Mouse (Mus musculus) heart, postnatal 0 days (tissue): ENCODE results near the gene Pax8.

Experiments
- CTCF ChIP-seq: IDR thresholded peaks from 2 replicates; pipeline ENCODE4 v1.5.1; 2016; ENCODE audit warnings: antibody characterized with exemption, control low read depth, low read depth
- EP300 ChIP-seq: IDR thresholded peaks from 2 replicates; pipeline ENCODE4 v1.6.1; 2016; ENCODE audit warnings: antibody characterized with exemption, low read depth

DNA sequence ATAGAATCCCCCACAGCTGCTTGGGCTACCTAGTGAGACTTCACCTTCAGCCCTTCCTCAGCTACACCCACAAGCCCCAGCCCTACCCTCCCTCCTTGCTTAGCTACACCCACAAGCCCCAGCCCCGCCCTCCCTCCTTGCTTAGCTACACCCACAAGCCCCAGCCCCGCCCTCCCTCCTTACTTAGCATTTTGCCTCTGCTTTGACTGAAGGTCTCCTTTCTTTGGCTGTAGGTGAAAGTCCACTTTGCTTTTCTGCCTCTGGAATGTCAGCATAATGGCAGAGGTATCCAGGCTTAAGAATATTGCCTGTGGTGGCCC, 14.6 kb downstream of the Pax8 start:
- TF ChIP-seq CTCF (no peak), EP300 (no peak)
